ENCODE assay signal across 28 mouse cellular contexts in genomic region chr6:149330332-149330731, GRCm38 (mm10).
"Had no signal": no experiment of that assay in that cellular context is flagged by ENCODE, and none has a peak within 500 bp of the region (broad histone marks: within the 10 kb centered on the region; RNA-seq: fewer than 3 reads in every experiment).

No protein-coding gene starts in this region.

- H3K27me3 ChIP-seq: heart, embryonic 12.5 days; hindbrain, embryonic 12.5 days; intestine, embryonic 15.5 days; kidney, embryonic 15.5 days; limb, embryonic 12.5 days; liver, embryonic 13.5 days had no signal

- H3K4me2 ChIP-seq: heart, embryonic 12.5 days; hindbrain, embryonic 12.5 days; hindbrain, embryonic 14.5 days; intestine, embryonic 15.5 days; kidney, embryonic 15.5 days; limb, embryonic 12.5 days; liver, embryonic 11.5 days; liver, embryonic 13.5 days had no signal

- H3K4me3 ChIP-seq: gastrocnemius, adult 2 months; heart, embryonic 10.5 days; heart, embryonic 12.5 days; hindbrain, embryonic 10.5 days; hindbrain, embryonic 12.5 days; intestine, embryonic 15.5 days; kidney, embryonic 15.5 days; layer of hippocampus, adult 2 months; left cerebral cortex, adult 2 months; limb, embryonic 10.5 days; limb, embryonic 12.5 days; liver, embryonic 13.5 days had no signal

- DNase-seq: gastrocnemius, adult 2 months; gastrocnemius, postnatal 10 days; gastrocnemius, postnatal 25 days; heart, adult 18-20 months; heart, postnatal 10 days; heart, postnatal 4 days; kidney, adult 11 months; kidney, adult 2 months; kidney, adult 9 months; kidney, postnatal 14 days; kidney, postnatal 36 days; liver; liver, embryonic 13.5 days had no signal

- H3K27ac ChIP-seq: gastrocnemius, adult 2 months; heart, embryonic 10.5 days; hindbrain, embryonic 10.5 days; hindbrain, embryonic 12.5 days; hindbrain, embryonic 14.5 days; intestine, embryonic 15.5 days; kidney, embryonic 15.5 days; kidney, postnatal 0 days; layer of hippocampus, adult 2 months; left cerebral cortex, adult 2 months; limb, embryonic 10.5 days; limb, embryonic 12.5 days; liver, embryonic 13.5 days had no signal

- ATAC-seq: hindbrain, embryonic 16.5 days; inflammation-experienced regulatory T-cells, adult 6 months; intestine, embryonic 15.5 days had no signal

- H3K4me1 ChIP-seq: heart, embryonic 10.5 days; heart, embryonic 12.5 days; hindbrain, embryonic 10.5 days; hindbrain, embryonic 12.5 days; intestine, embryonic 15.5 days; kidney, embryonic 15.5 days; limb, embryonic 10.5 days; limb, embryonic 12.5 days; liver, embryonic 13.5 days had no signal

- H3K9ac ChIP-seq: heart, embryonic 12.5 days; hindbrain, embryonic 12.5 days; hindbrain, embryonic 14.5 days; intestine, embryonic 15.5 days; kidney, embryonic 15.5 days; limb, embryonic 12.5 days; liver, embryonic 13.5 days had no signal

- H3K9me3 ChIP-seq: heart, embryonic 10.5 days; heart, embryonic 12.5 days; hindbrain, embryonic 12.5 days; intestine, embryonic 15.5 days; kidney, embryonic 15.5 days; limb, embryonic 10.5 days; limb, embryonic 12.5 days had no signal
